Mouse (Mus musculus) adrenal gland, adult 8-10 months (tissue): ENCODE measurements around the gene Tsc22d1. TPM values are rescaled to one million over a fixed set of nuclear protein-coding genes. Genes with fewer than 3 reads are reported as not detected.

Source experiments
- DNase-seq: peaks from one replicate; pipeline ENCODE4 v3.0.0; 2022
- total RNA-seq, 4 experiments: library from RNA; stranded (reverse); gene quantifications; 2 replicates each; pipeline ENCODE4 v1.2.4; 2022

Tsc22d1 gene
- total RNA-seq, 4 experiments from 2014 or later = 1,539 to 2,602 (median 2,356) TPM

DNA sequence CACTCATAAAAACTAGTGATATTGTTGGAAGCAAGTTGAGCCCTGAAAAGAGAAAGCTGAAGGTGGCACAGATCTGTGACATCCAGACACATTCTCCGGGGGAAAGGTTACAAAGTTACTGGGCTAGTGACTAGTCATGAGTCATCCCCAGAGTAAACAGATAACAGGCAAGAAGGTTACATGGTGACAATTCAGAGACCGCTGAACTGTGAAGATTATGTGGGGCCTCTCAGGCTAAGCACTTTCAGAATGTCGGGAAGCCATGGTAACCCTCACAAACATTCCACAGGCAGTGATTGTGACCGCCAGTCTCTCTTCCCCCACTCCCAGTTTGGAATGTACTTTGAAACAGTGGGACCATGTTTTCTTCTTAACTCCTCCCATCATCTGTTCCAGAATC, 105.8 kb downstream of the Tsc22d1 start:
- no peak for DNase-seq

DNA sequence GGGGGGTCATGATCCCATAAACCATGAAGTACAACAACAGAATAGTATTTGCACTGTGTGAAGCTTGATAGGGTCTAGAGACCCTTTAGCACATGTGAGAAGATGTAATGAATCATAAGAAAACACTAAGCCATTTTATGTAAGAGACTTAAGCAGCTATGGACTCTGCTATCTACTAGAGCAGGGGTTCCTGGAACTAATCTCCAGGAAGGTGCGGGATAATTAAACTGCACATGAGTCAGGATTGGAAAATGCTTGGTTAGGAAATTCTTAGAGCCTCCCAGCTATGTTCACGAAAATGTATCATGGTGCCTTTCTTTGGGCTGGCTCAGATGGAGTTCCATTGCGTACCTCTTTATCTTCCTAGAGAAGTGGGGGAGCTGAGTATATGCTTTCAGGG, 106.5 kb downstream of the Tsc22d1 start:
- DNase-seq = no peak

DNA sequence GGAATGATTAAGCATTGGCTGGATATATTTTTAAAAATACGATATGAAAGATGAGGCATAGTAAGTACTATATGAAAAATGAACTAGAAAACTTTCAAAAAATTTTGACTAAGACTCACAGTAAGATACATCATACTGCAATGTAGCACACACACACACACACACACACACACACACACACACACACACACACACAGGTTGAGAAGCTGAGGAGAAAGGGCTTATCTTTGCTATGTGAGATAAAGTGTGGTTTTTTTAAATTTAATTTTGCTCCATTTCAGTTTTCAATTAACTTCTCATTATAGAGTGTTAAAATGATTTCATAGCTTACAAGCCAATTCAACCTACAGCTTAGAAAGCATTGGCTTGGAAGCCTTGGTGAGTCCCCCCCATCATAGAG, 108.6 kb downstream of the Tsc22d1 start:
- DNase-seq = no peak

DNA sequence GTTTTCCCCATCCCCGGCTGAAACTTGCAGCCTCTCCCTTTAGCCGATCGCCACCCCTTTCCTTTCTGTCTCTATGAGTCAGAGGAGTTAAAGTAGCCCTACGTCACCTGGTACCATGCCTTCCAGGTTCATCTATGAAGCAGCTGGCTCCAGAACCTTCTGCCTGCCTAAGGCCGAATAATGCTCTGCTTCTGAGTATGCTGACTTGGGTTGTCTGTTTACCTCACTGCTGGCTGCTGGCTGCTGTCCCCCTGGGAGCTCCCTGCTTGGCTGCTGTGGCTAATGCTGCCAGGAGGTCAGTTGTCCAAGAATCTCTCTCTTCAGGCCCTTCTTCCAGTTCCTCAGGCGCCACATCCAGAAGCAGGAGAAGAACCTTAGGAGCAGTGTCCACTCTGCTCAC, 111.7 kb downstream of the Tsc22d1 start:
- DNase-seq = no peak

DNA sequence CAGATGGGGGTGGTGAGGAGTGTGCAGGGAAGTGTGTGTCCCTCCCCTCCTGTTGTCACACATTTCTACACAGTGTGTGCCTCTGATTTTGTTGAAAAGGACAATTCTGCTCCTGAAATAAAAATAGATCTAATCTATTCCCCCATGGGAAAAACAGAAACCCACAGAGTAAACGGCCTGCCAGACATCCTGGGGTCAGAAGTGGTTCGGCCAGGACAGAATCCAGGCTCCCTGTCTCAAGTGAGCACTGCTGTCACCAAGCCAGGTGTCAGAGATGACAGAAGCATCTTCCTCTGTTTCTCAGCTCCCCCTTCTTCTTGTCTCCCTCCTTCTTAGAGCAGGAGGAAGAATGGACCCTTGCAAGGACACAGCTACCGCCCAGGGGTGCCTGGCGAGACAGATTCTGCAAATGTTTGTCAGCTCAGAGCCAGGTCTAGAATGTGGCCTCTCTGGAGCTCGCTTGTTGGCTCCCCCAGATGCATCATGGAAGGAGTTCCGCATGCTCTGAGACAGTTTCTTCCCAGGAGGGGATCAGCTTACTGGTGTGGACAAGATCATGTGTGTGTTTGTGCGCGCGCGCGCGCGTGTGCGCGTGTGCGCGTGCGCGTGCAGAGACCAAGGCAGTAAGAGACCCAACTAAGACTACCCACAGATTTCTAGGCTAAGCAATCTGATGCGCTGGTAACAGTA, 112.4 kb downstream of the Tsc22d1 start:
- DNase-seq = no peak

DNA sequence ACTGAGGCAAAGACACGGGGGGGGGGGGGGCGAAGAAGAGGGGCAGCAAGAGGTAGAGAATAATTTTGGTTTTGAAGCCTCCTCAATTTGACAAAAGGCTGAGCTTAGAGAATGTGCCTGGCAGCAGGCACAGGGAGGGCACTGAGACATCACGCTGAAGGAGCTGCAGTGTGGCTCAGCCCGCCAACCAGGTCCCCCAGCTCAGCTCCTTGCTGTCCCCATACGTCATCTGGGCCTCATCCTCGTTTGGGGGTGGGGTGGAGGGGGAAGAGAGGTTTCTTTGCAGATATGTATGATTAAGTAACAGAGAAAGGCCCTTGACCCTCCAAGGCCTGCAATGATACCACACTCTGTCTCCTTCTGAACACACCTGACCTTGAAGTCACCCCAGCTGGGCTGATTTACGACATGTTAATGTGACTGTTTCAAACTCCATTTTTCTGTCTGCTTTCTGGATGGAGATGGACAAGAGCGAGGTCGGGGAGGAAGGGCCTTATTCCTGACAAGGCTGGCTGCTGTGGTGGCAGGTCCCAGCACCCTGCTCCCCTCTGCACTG, 113.1 kb downstream of the Tsc22d1 start:
- no peak for DNase-seq

DNA sequence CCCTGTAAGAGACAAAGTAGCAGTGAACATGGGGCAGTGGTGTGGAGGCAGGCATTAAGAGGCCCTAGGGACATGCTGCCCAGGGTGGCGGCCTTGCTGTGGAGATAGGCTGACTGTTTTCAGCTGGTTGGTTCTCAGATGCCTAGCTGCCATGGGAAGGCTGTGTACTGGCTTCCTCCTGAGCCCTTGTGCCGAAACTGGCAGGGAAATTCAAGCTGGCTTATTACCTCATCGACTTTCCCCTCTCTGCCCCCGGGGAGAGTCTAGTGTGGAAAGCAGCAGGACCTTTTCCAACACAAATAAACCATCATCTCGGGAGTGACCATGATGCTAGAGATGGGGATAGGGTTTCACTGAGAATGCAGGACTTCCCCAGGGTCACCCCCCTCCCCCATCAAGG, 113.9 kb downstream of the Tsc22d1 start:
- DNase-seq = no peak

DNA sequence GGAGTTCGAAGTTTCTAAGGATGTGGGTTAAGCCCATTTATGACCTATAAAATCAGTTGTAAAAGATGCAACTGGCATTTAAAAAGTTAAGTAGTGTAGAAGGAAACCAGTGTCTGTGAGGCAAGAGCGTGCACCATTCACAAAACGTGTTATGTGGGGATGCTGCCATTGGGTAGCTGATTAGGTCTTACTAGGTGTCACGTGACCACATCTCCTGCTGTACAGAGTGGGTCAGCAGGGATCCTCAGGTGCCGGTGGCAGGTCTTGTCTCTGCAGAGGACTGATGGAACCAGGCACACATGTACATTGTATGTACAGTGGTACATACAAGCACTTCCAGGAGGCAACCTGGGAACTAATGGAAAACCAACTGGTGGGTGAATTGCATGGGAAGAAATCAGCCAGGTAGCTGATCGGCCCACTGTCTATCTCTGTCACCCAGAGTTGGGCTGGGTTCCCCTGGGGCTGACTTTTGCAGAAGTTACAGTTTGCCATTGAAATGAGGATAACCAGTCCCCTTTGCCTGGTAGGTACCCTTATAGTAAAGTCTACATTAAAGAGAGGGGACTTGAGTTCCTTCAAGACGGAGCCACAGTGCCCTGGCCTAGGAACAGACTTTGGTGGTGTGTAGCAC, 116.4 kb downstream of the Tsc22d1 start:
- no peak for DNase-seq

DNA sequence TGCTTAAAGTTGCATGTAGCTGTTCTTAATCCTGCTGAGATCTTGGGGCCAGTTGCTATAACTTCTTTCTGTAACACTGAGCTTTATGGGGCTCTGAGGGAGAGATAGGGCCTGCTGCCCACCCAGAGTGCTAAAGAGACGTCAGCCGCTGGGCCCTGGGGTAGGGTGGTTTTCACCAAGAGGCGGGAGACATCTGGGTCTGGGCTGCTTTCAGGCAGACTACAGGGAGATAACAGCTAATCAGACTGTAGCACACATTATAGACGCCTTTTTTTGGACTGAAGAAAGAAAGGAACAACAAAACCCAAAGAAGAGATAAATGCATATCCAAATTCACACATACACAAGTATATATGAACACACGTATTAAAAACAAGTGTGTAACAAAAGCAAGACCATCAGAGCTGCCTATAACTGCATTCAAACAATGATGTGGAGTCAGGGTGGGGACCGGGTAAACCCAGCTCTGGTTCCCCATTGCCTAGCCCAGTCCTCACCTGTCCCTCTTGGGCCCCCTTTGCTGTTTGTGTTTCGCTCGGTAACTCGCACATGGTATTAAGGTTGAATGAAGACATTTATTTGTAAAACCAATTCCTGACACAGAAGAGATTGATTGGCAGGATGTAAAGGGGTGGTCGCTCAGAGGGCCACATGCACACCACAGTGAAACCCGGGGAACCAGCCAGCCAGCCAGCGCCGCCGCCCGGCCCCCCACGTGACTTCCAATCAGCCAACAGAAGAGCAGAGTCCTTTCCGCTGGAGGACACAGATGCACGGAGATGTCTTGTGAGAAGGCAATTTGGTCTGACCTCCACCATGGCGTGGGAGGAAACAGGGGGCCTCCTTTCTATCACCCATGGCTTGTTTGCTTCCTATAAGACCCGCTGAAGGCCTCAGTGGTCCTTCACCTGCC, 117.8 kb downstream of the Tsc22d1 start:
- no peak for DNase-seq

DNA sequence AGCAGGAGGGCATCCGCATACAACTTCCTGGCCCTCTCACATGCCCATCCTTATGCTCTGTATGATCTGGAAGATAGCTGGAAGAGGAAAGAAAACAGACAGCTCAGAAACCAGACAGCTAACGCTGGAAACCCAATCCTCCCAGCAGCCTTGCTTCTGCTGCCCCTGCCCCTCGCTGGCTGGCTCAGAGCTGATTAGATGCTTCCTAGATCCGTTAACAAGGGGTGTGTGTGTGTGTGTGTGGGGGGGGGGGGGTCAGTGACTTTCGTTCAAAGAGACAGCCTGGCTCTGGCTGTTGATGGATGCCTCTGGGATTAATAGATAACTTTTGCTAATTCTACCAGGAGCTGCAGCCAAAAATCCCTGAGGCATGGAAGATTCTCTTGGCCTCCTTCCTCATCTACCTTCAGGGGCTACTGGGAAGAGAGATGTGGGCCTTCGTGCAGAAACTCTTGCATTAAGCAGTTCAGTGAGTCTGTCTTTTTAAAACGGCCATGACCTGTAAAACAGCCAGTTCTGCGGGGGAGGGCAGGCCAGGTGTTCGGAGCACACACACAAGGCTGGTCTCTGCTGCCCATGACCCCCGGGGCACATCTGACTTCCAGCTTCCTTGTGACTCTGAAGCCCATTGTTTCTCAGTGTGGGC, 118.5 kb downstream of the Tsc22d1 start:
- no peak for DNase-seq

DNA sequence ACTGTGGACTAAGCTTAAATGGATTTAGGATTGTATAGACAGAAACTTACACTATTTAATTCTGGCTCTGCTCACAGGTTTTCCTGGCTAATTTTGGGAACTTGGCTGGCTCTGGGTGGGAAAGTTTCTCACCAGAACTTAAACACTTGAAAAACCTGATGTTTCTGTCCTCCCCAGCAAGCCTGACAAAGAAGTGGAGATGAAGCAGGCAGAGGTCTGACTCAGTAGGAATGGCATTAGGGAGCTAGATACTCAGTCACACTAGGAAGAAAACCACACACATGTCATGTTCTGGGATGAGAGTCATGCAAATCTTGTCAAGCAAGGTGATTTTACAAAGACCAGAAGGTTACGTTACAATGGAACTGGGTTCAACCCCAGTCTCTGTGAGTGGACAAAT, 120.3 kb downstream of the Tsc22d1 start:
- no peak for DNase-seq

DNA sequence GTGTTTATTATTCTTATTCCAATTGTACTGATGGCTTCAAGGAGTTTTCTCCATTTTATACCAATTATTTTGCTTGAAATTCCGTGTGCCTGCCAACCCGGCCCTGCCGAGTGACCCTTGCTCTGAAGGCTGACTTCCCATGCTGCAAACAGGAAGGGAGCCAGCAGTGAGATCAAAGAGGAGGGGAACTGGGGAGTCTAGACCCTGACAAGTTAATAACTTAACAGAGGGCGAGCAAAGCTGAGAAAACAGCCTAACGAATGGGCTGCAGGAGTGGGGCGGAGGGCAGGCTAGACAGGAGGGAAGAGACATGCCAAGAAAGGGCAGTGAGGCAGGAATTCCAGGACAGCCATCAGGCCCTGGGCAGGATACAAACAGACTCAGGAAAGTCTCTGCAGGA, 122.2 kb downstream of the Tsc22d1 start:
- no peak for DNase-seq

DNA sequence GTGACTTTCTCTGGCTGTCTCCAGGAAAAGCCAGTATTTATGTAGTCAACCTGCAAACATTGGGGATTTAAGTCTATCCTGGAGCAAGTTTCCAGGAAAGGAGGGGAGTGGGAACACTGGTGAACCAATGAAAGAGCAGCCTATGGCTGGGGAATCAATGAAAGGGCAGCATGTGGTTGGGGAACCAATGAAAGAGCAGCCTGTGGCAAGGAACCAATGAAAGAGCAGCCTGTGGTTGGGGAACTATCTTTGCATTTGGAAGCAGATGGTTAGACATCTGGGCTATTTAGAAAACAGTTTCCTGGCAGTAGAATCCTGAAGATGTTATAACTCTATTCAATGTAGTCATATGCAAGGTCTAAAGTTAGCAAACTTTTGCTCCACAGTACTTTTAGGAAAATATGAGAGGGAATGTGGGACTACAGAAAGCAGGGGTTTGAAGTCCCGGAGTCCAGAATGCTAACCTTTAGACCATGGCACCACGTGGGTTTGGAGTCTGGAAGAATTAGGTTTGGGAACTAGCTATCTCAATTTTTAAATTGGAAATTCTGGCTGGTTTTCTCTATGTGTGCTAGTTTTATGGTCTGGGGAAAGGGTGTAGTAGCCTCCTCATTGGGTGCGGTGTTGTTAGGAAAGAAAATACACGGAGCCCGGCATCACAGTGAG, 125.4 kb downstream of the Tsc22d1 start:
- DNase-seq = no peak

DNA sequence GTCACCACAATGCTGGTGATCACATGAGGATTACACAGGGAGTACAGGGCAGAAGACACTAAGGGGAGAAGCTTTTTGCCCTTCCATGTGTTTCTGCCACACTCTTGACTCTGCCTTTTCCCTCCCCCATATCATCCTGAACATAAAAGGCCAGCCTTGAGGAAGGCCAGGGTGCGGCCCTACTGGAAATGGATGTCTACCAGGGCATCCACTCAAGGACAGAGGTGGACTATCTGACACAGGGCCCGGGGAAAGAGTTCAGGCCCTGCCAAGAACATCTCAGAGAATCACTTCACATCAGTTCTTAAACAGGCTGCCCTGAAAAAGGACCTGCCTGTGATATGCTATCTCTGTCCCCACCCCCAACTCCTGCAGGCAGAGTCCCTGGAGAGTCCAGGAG, 126.6 kb downstream of the Tsc22d1 start:
- DNase-seq = peak; percentile 46

DNA sequence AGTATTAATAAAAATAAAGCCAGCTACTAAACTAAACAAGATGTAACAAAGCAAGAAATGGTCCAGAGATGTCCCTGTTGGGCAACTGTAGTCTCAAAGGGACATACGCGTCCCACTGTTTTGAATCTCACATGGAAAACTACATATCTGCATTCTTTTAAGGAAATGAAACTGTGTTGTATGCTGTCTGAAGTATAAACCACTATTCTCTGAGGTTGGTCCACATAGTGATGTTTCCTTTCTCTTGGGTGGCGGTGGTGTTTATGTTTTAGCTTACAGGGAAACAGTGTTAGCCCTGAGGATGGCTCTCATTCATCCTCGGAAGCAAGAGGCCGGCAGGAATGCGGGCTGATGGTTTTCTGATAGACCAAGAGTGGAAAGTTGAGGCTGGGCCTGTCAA, 129.4 kb downstream of the Tsc22d1 start:
- DNase-seq = no peak

DNA sequence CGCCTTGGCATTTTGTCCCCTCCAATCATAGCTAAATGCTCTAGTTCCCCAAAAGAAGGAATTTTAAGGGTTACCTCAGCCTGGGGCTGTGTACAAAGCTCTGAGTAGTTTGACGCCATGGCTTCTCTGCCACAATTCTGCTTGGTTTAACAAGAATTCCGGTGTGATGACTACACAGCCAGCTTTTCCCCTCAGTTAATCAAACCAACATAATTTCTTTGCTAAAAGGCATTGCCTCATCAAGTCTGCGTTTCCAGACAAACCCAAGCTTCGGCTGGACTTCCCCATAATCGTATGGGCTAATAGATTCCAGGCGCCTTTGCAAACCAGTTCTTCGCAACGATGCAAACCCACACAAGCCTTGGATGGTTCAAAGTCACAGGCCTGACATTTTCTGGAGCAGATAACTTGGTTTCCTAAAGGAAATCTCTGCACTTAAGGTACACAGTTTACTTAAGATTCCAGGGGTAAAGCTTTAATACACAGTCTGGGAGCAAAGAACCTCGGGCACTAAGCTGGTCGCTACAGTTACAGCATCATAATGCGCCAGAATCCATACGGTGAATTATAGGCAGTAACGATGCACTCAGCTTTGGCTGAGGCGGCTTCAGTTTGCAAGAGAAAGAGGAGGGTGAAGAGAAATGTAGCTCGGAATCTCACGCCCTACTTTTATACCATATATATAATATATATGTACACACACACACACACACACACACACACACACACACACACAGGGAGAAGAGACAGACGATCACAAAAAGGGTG, 140.7 kb downstream of the Tsc22d1 start:
- DNase-seq = no peak

DNA sequence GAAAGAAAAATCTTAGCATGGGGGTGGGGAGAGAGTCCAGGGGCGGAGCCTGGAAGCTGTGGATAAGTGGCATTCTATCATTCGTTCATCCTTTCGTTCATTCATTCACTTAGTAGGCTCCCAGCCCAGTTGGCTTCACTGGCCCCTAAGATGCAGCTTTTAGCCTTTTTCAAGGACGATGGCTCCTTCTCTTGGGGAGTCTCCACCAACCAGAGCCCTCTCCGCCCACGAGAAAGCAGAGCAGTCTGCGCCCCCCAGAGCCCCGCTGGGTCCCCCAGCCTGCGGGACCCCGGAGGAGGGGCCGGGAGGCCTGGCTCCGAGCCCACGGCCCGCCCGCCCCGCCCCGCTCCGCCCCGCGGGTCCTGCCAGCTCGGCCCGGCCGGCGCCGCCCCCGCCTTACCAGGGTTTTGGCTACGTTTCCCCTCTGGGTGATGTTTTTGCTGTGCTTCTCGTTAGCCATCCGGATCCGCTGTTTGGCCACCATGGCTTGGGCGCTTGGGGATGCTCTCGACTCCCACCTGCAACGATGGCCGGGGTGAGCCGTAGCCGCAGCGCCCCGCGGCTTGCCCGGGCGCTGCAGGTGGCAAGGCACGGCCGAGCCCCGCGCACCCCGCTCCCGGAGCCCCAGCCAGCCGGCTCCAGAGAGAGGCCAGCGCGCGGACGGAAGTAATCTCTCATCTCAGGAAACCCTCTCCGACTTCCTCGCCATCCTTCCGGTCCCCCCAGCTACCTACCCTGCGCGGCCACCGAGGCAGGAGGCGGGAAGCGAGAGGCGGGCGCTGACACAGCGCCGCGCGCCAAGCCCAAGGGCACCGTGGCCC, 141.5 kb downstream of the Tsc22d1 start:
- peak; percentile 43 for DNase-seq

DNA sequence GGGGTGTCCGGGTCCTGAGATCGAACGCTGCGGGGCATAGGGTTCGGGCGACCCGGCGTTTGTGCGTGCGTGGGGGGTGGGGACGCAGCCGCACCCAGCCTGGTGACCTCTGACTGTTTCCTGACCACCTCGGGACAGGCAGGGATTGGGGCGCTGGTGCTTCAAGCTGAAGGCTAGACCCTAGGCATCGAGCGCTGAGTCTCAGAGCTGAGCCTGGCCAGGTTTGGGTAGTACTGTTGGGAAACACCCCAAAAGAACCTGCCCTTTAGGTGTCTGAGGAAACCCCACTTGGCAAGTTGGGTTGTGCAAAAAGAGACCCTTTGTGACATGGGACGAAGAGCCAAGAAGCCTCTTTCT, 142.1 kb downstream of the Tsc22d1 start, which contains the start of gene Serp2:
Gene Serp2, minus strand, starts transcription at position 38 of the 357 bp plus-strand sequence.
- no peak for DNase-seq
